ENCODE assay signal across 12 mouse cellular contexts in genomic region chr5:67669436-67669896, GRCm38 (mm10).
DNase-seq lines count a peak whose midpoint lies in the region; ATAC-seq and TF ChIP-seq lines count a peak whose summit lies in the region.
"Had no signal": no experiment of that assay in that cellular context is flagged by ENCODE, and none has a peak within 500 bp of the region (broad histone marks: within the 10 kb centered on the region; RNA-seq: fewer than 3 reads in every experiment).

No protein-coding gene starts in this region.

- intact Hi-C loops in left cerebral cortex, postnatal 14 days (cut with DNase I), result no loop called here

- H3K9me3 ChIP-seq in kidney, embryonic 14.5 days (ENCODE audit: control insufficient read depth, low read length), result no peaks in the 10 kb centered on the region
- H3K9me3 ChIP-seq in heart, embryonic 14.5 days (ENCODE audit: control insufficient read depth, low read length), result no peaks in the 10 kb centered on the region
- H3K9me3 ChIP-seq in lung, postnatal 0 days (ENCODE audit: low read length), result no peaks in the 10 kb centered on the region
- no peaks in the 10 kb centered on the region for H3K9me3 ChIP-seq in forebrain, embryonic 12.5 days
- H3K9me3 ChIP-seq: liver, embryonic 12.5 days; neural tube, embryonic 13.5 days had no signal

- 70% methylated on average over 13 of the region's 13 CpGs for WGBS in kidney, embryonic 14.5 days
- 7% methylated on average over 13 of the region's 13 CpGs for WGBS in cerebellum, adult 2 months
- 68% methylated on average over 13 of the region's 13 CpGs for WGBS in heart, embryonic 14.5 days
- 42% methylated on average over 13 of the region's 13 CpGs for WGBS in lung, postnatal 0 days
- WGBS in forebrain, embryonic 12.5 days, result 88% methylated on average over 13 of the region's 13 CpGs

- no peak overlapping the region for H3K4me3 ChIP-seq in kidney, embryonic 14.5 days (ENCODE audit: low read length)
- no peak overlapping the region for H3K4me3 ChIP-seq in cerebellum, adult 2 months (replicated peaks; ENCODE audit: insufficient read depth, low read depth, low read length)
- no peak overlapping the region for H3K4me3 ChIP-seq in heart, embryonic 14.5 days (ENCODE audit: control insufficient read depth in 1 of 2, insufficient read depth in 1 of 2, low read depth in 1 of 2, low read length in 2 of 2)
- no peak overlapping the region for H3K4me3 ChIP-seq in lung, postnatal 0 days (ENCODE audit: low read depth, low read length)
- H3K4me3 ChIP-seq in forebrain, embryonic 12.5 days (replicated peaks), result no peak overlapping the region
- H3K4me3 ChIP-seq: liver, embryonic 12.5 days; neural tube, embryonic 13.5 days had no signal

- DNase-seq in kidney, adult 18-20 months, result peak; percentile 16
- DNase-seq in cerebellum, adult 2 months, result peak; percentile 24 to 52
- DNase-seq in lung, postnatal 0 days (ENCODE audit: low spot score), result peak; percentile 28
- DNase-seq in yolk sac, embryonic 10.5 days (ENCODE audit: low spot score), result no peak
- DNase-seq in left cerebral cortex, postnatal 14 days (ENCODE audit: low spot score in 2 of 2), result no peak
- DNase-seq: thymus, postnatal 14 days had no signal

- ATAC-seq in kidney, embryonic 14.5 days (ENCODE audit: low FRiP score, low TSS enrichment), result no peak
- no peak for ATAC-seq in heart, embryonic 14.5 days (ENCODE audit: insufficient number of reproducible peaks, insufficient read depth, low FRiP score, low read depth)
- peak; percentile 46; the same call in 1 of the 2 replicates for ATAC-seq in lung, postnatal 0 days
- no peak for ATAC-seq in forebrain, embryonic 12.5 days (ENCODE audit: low FRiP score)
- ATAC-seq: liver, embryonic 12.5 days; Patski had no signal

- no peaks in the 10 kb centered on the region for H3K27me3 ChIP-seq in kidney, embryonic 14.5 days (ENCODE audit: control insufficient read depth, insufficient read depth, low read length)
- no peaks in the 10 kb centered on the region for H3K27me3 ChIP-seq in cerebellum, adult 2 months (ENCODE audit: control insufficient read depth, insufficient read depth, low read length)
- no peaks in the 10 kb centered on the region for H3K27me3 ChIP-seq in heart, embryonic 14.5 days (ENCODE audit: control insufficient read depth, insufficient read depth, low read length)
- no peaks in the 10 kb centered on the region for H3K27me3 ChIP-seq in lung, postnatal 0 days (replicated peaks; ENCODE audit: insufficient read depth, low read length)
- H3K27me3 ChIP-seq in forebrain, embryonic 12.5 days, result no peaks in the 10 kb centered on the region
- H3K27me3 ChIP-seq: liver, embryonic 12.5 days; neural tube, embryonic 13.5 days had no signal

- no peak for TF ChIP-seq CTCF in cerebellum, adult 2 months (IDR thresholded peaks at IDR 0.05; ENCODE audit: borderline replicate concordance, insufficient read depth, low read depth, low read length)
- no peak for TF ChIP-seq CTCF in lung, postnatal 0 days (IDR thresholded peaks at IDR 0.05)

- no peak overlapping the region for H3K4me2 ChIP-seq in kidney, embryonic 14.5 days (replicated peaks; ENCODE audit: low read depth, low read length)
- H3K4me2 ChIP-seq in heart, embryonic 14.5 days (ENCODE audit: low read length), result 0 out of 2 replicates have a peak overlapping the region, but pooled peaks have one; percentile 13
- peak overlapping the region; percentile 33; the same call in 1 of the 2 replicates for H3K4me2 ChIP-seq in lung, postnatal 0 days (replicated peaks; ENCODE audit: low read depth, low read length)
- no peak overlapping the region for H3K4me2 ChIP-seq in forebrain, embryonic 12.5 days
- H3K4me2 ChIP-seq: liver, embryonic 12.5 days; neural tube, embryonic 13.5 days had no signal

- no peaks in the 10 kb centered on the region for H3K4me1 ChIP-seq in kidney, embryonic 14.5 days (ENCODE audit: control insufficient read depth, insufficient read depth, low read length)
- peaks cover 4% of the 10 kb centered on the region; the same call in 1 of the 2 replicates for H3K4me1 ChIP-seq in cerebellum, adult 2 months (ENCODE audit: control insufficient read depth, insufficient read depth, low read length)
- no peaks in the 10 kb centered on the region for H3K4me1 ChIP-seq in heart, embryonic 14.5 days (ENCODE audit: control insufficient read depth in 2 of 2, insufficient read depth in 2 of 2, low read length in 2 of 2)
- H3K4me1 ChIP-seq in lung, postnatal 0 days (ENCODE audit: insufficient read depth, low read depth, low read length), result no peaks in the 10 kb centered on the region
- H3K4me1 ChIP-seq in forebrain, embryonic 12.5 days, result no peaks in the 10 kb centered on the region
- H3K4me1 ChIP-seq: liver, embryonic 12.5 days had no signal

- peaks cover 3% of the 10 kb centered on the region; the same call in 1 of the 2 replicates for H3K36me3 ChIP-seq in kidney, embryonic 14.5 days (ENCODE audit: control insufficient read depth, insufficient read depth, low read length)
- H3K36me3 ChIP-seq in heart, embryonic 14.5 days (ENCODE audit: control insufficient read depth, insufficient read depth, low read length), result no peaks in the 10 kb centered on the region
- no peaks in the 10 kb centered on the region for H3K36me3 ChIP-seq in lung, postnatal 0 days (ENCODE audit: insufficient read depth, low read length)
- peaks cover 8% of the 10 kb centered on the region; the same call in 1 of the 2 replicates for H3K36me3 ChIP-seq in forebrain, embryonic 12.5 days (replicated peaks)

- no peak overlapping the region for H3K9ac ChIP-seq in kidney, embryonic 14.5 days (ENCODE audit: low read depth, low read length)
- no peak overlapping the region for H3K9ac ChIP-seq in heart, embryonic 14.5 days (ENCODE audit: low read length)
- H3K9ac ChIP-seq in lung, postnatal 0 days (replicated peaks; ENCODE audit: low read depth), result no peak overlapping the region
- no peak overlapping the region for H3K9ac ChIP-seq in forebrain, embryonic 12.5 days
- H3K9ac ChIP-seq: liver, embryonic 12.5 days; neural tube, embryonic 13.5 days had no signal

- no peak for TF ChIP-seq POLR2A in cerebellum, adult 2 months (IDR thresholded peaks at IDR 0.05; ENCODE audit: borderline replicate concordance, insufficient read depth, low read length)

- no peak overlapping the region for H3K27ac ChIP-seq in kidney, embryonic 14.5 days (ENCODE audit: low read depth, low read length)
- no peak overlapping the region for H3K27ac ChIP-seq in cerebellum, adult 2 months (ENCODE audit: insufficient read depth, low read length)
- no peak overlapping the region for H3K27ac ChIP-seq in heart, embryonic 14.5 days (replicated peaks in 1 of 2; ENCODE audit: control insufficient read depth in 1 of 2, insufficient read depth in 1 of 2, low read depth in 2 of 2, low read length in 2 of 2)
- H3K27ac ChIP-seq in lung, postnatal 0 days (ENCODE audit: low read length), result no peak overlapping the region
- no peak overlapping the region for H3K27ac ChIP-seq in forebrain, embryonic 12.5 days
- H3K27ac ChIP-seq: liver, embryonic 12.5 days had no signal

- TF ChIP-seq EP300 in lung, postnatal 0 days (IDR thresholded peaks at IDR 0.05), result no peak

Comparison
In these comparisons a context has a peak if more than half of its experiments do, and no peak if none do; other contexts are left out.
1. DNase-seq: peak in kidney, adult 18-20 months (single experiment), cerebellum, adult 2 months (2 of 2) and lung, postnatal 0 days (single experiment); none in yolk sac, embryonic 10.5 days (single experiment) and left cerebral cortex, postnatal 14 days (0 of 2).
2. H3K4me2 ChIP-seq: peak in heart, embryonic 14.5 days (single experiment) and lung, postnatal 0 days (single experiment); none in kidney, embryonic 14.5 days (single experiment) and forebrain, embryonic 12.5 days (single experiment).